Mouse (Mus musculus) common myeloid progenitor, adult 5-6 weeks (primary cell): ENCODE data around the gene Oaz2. TPM values are rescaled to one million over a fixed set of nuclear protein-coding genes. Genes with fewer than 3 reads are reported as not detected.

Experiments used
- total RNA-seq: library from RNA; stranded (forward); fragments of 200-1000, 187-1606 nt; gene quantifications from 2 replicates; pipeline ENCODE4 v1.2.3, GENCODE M21; 2017

Oaz2 gene
- total RNA-seq, 1 experiment from 2014 or later: 45.3 TPM

Other genes with a start within 250 kb of the Oaz2 start
- not detected in 2 replicates for gene Slc51b, start 245.0 kb upstream of the Oaz2 start, total RNA-seq
- gene Mtfmt, start 232.2 kb upstream of the Oaz2 start, total RNA-seq: 19.2 and 21.0 TPM in 2 replicates
- 39.9 and 42.2 TPM in 2 replicates for gene Spg21, start 207.1 kb upstream of the Oaz2 start, total RNA-seq
- not detected in 2 replicates for gene Ankdd1a, start 147.8 kb upstream of the Oaz2 start, total RNA-seq
- 19.3 and 20.0 TPM in 2 replicates for gene Plekho2, start 88.0 kb upstream of the Oaz2 start, total RNA-seq
- 12.9 and 29.1 TPM in 2 replicates for gene Pif1, start 80.8 kb upstream of the Oaz2 start, total RNA-seq
- gene Rbpms2, start 38.4 kb upstream of the Oaz2 start, total RNA-seq: 2.0 and 3.1 TPM in 2 replicates
- 4.9 and 11.9 TPM in 2 replicates for gene Zfp609, start 159.6 kb downstream of the Oaz2 start, total RNA-seq
- 191 and 193 TPM in 2 replicates for gene Pclaf, start 222.2 kb downstream of the Oaz2 start, total RNA-seq
- gene Trip4, start 240.8 kb downstream of the Oaz2 start, total RNA-seq: 15.3 and 25.6 TPM in 2 replicates
- gene Csnk1g1, start 240.9 kb downstream of the Oaz2 start, total RNA-seq: 29.1 and 36.9 TPM in 2 replicates